ENCODE assay signal across 16 mouse cellular contexts in the genomic region with DNA sequence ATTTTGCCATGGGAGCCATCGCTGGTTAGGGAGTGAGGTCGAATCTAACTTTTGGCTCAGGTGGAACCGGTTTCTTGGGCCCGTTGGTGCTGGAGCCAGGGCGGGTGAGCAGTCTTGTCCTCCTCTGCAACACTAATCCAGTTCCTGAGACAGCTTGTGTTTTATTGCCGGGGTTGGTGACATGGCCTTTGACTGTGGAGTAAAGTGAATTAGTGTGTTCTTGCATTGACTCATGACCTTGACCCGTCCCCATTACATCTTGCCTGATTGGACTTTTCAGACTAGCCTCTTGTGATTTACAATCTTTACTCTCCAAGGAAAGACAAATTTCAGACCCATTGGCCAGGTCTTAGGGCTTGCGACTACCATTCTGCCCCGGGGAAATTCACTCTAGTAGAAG.
A peak's percentile ranks its signal among the peaks of the same experiment; 100 is the strongest.
DNase-seq lines count a peak whose midpoint lies in the region; ATAC-seq and TF ChIP-seq lines count a peak whose summit lies in the region.
"Had no signal": no experiment of that assay in that cellular context is flagged by ENCODE, and none has a peak within 500 bp of the region (broad histone marks: within the 10 kb centered on the region; RNA-seq: fewer than 3 reads in every experiment).

No protein-coding gene starts in this region.

- no peak overlapping the region for H3K4me2 ChIP-seq in hindbrain, embryonic 13.5 days
- H3K4me2 ChIP-seq in hindbrain, embryonic 11.5 days (replicated peaks; ENCODE audit: low read depth, low read length), result no peak overlapping the region
- no peak overlapping the region for H3K4me2 ChIP-seq in kidney, postnatal 0 days (ENCODE audit: low read length)
- no peak overlapping the region for H3K4me2 ChIP-seq in neural tube, embryonic 11.5 days (ENCODE audit: low read depth)
- no peak overlapping the region for H3K4me2 ChIP-seq in midbrain, embryonic 16.5 days (ENCODE audit: low read length)
- H3K4me2 ChIP-seq: forebrain, embryonic 15.5 days; heart, embryonic 13.5 days had no signal

- H3K36me3 ChIP-seq in hindbrain, embryonic 13.5 days, result no peaks in the 10 kb centered on the region
- H3K36me3 ChIP-seq in hindbrain, embryonic 11.5 days (ENCODE audit: control insufficient read depth, insufficient read depth, low read length), result no peaks in the 10 kb centered on the region
- no peaks in the 10 kb centered on the region for H3K36me3 ChIP-seq in kidney, postnatal 0 days (ENCODE audit: insufficient read depth, low read length)
- no peaks in the 10 kb centered on the region for H3K36me3 ChIP-seq in neural tube, embryonic 11.5 days (ENCODE audit: control insufficient read depth, insufficient read depth, low read length)
- H3K36me3 ChIP-seq in midbrain, embryonic 16.5 days (ENCODE audit: control insufficient read depth, insufficient read depth, low read length), result no peaks in the 10 kb centered on the region
- H3K36me3 ChIP-seq: forebrain, embryonic 15.5 days; heart, embryonic 13.5 days; midbrain, embryonic 10.5 days had no signal

- TF ChIP-seq CTCF in kidney, postnatal 0 days (IDR thresholded peaks at IDR 0.05; ENCODE audit: low read depth), result no peak

- no peak overlapping the region for H3K9ac ChIP-seq in hindbrain, embryonic 13.5 days
- no peak overlapping the region for H3K9ac ChIP-seq in hindbrain, embryonic 11.5 days (ENCODE audit: low read depth, low read length)
- H3K9ac ChIP-seq in kidney, postnatal 0 days (ENCODE audit: low read depth, low read length), result no peak overlapping the region
- no peak overlapping the region for H3K9ac ChIP-seq in neural tube, embryonic 11.5 days (ENCODE audit: low read length)
- H3K9ac ChIP-seq in midbrain, embryonic 16.5 days (ENCODE audit: low read depth, low read length), result no peak overlapping the region
- H3K9ac ChIP-seq: forebrain, embryonic 15.5 days; heart, embryonic 13.5 days had no signal

- no peak overlapping the region for H3K27ac ChIP-seq in hindbrain, embryonic 13.5 days
- no peak overlapping the region for H3K27ac ChIP-seq in hindbrain, embryonic 11.5 days (ENCODE audit: low read depth, low read length)
- no peak overlapping the region for H3K27ac ChIP-seq in kidney, postnatal 0 days
- H3K27ac ChIP-seq in neural tube, embryonic 11.5 days (ENCODE audit: low read depth, low read length), result no peak overlapping the region
- no peak overlapping the region for H3K27ac ChIP-seq in midbrain, embryonic 16.5 days (ENCODE audit: low read length)
- H3K27ac ChIP-seq: forebrain, embryonic 15.5 days; heart, embryonic 13.5 days; midbrain, embryonic 10.5 days had no signal

- no peaks in the 10 kb centered on the region for H3K9me3 ChIP-seq in hindbrain, embryonic 13.5 days
- no peaks in the 10 kb centered on the region for H3K9me3 ChIP-seq in hindbrain, embryonic 11.5 days (ENCODE audit: control insufficient read depth, low read length)
- H3K9me3 ChIP-seq in kidney, postnatal 0 days (replicated peaks; ENCODE audit: low read length), result no peaks in the 10 kb centered on the region
- H3K9me3 ChIP-seq in neural tube, embryonic 11.5 days (ENCODE audit: control insufficient read depth, low read length), result no peaks in the 10 kb centered on the region
- no peaks in the 10 kb centered on the region for H3K9me3 ChIP-seq in midbrain, embryonic 16.5 days (replicated peaks; ENCODE audit: control insufficient read depth, low read length, poor library complexity, severe bottlenecking)
- H3K9me3 ChIP-seq: forebrain, embryonic 15.5 days; heart, embryonic 13.5 days; midbrain, embryonic 10.5 days had no signal

- no peaks in the 10 kb centered on the region for H3K27me3 ChIP-seq in hindbrain, embryonic 13.5 days
- no peaks in the 10 kb centered on the region for H3K27me3 ChIP-seq in hindbrain, embryonic 11.5 days (ENCODE audit: control insufficient read depth, insufficient read depth, low read length)
- H3K27me3 ChIP-seq in kidney, postnatal 0 days (ENCODE audit: insufficient read depth, low read length), result no peaks in the 10 kb centered on the region
- H3K27me3 ChIP-seq in neural tube, embryonic 11.5 days (ENCODE audit: control insufficient read depth, insufficient read depth, low read length), result no peaks in the 10 kb centered on the region
- no peaks in the 10 kb centered on the region for H3K27me3 ChIP-seq in midbrain, embryonic 16.5 days (ENCODE audit: control insufficient read depth, insufficient read depth, low read depth, low read length)
- H3K27me3 ChIP-seq: forebrain, embryonic 15.5 days; heart, embryonic 13.5 days had no signal

- 0 out of 2 replicates have a peak, but pooled peaks have one; percentile 40 for ATAC-seq in hindbrain, embryonic 13.5 days (ENCODE audit: low FRiP score)
- no peak for ATAC-seq in hindbrain, embryonic 11.5 days (ENCODE audit: low FRiP score)
- peak; percentile 61; the same call in 1 of the 2 replicates for ATAC-seq in kidney, postnatal 0 days (replicated peaks; ENCODE audit: low FRiP score, low read depth)
- peak; percentile 48; the same call in 1 of the 2 replicates for ATAC-seq in neural tube, embryonic 11.5 days (ENCODE audit: insufficient read depth, low FRiP score, low TSS enrichment)
- ATAC-seq in midbrain, embryonic 16.5 days, result no peak
- ATAC-seq: forebrain, embryonic 15.5 days had no signal

- 89% methylated on average over 9 of the region's 9 CpGs for WGBS in hindbrain, embryonic 13.5 days
- WGBS in hindbrain, embryonic 11.5 days, result 89% methylated on average over 9 of the region's 9 CpGs
- WGBS in kidney, postnatal 0 days, result 24% methylated on average over 9 of the region's 9 CpGs
- 72% methylated on average over 9 of the region's 9 CpGs for WGBS in neural tube, embryonic 11.5 days
- 91% methylated on average over 9 of the region's 9 CpGs for WGBS in midbrain, embryonic 16.5 days

- DNase-seq in hindbrain, embryonic 11.5 days (ENCODE audit: low spot score), result no peak
- DNase-seq in adrenal gland, postnatal 14 days, result peak; percentile 51
- peak; percentile 87 for DNase-seq in kidney, postnatal 0 days (ENCODE audit: low spot score)
- DNase-seq in neural tube, embryonic 11.5 days (ENCODE audit: low spot score), result no peak
- no peak for DNase-seq in ovary, postnatal 36 days (ENCODE audit: low spot score)
- DNase-seq: cerebellum, adult 18-20 months; heart, postnatal 36 days; lung, adult 2 months; lung, postnatal 36 days; thymus, postnatal 36 days had no signal

- H3K4me3 ChIP-seq in hindbrain, embryonic 13.5 days, result no peak overlapping the region
- no peak overlapping the region for H3K4me3 ChIP-seq in hindbrain, embryonic 11.5 days (ENCODE audit: low read depth, low read length)
- no peak overlapping the region for H3K4me3 ChIP-seq in kidney, postnatal 0 days (replicated peaks; ENCODE audit: low read depth, low read length)
- H3K4me3 ChIP-seq in neural tube, embryonic 11.5 days (ENCODE audit: low read depth, low read length), result no peak overlapping the region
- H3K4me3 ChIP-seq in midbrain, embryonic 16.5 days (ENCODE audit: low read depth, low read length), result no peak overlapping the region
- H3K4me3 ChIP-seq: erythroblast, embryonic 14.5 days; forebrain, embryonic 15.5 days; heart, embryonic 13.5 days; midbrain, embryonic 10.5 days had no signal

- 0 out of 2 replicates have a peak, but pooled peaks cover 4% of the 10 kb centered on the region for H3K4me1 ChIP-seq in hindbrain, embryonic 13.5 days (replicated peaks)
- H3K4me1 ChIP-seq in hindbrain, embryonic 11.5 days (replicated peaks; ENCODE audit: control insufficient read depth, insufficient read depth, low read length), result no peaks in the 10 kb centered on the region
- H3K4me1 ChIP-seq in kidney, postnatal 0 days (replicated peaks; ENCODE audit: insufficient read depth, low read length), result 0 out of 2 replicates have a peak, but pooled peaks cover 6% of the 10 kb centered on the region
- H3K4me1 ChIP-seq in neural tube, embryonic 11.5 days (ENCODE audit: control insufficient read depth, insufficient read depth, low read length), result no peaks in the 10 kb centered on the region
- no peaks in the 10 kb centered on the region for H3K4me1 ChIP-seq in midbrain, embryonic 16.5 days (ENCODE audit: control insufficient read depth, insufficient read depth, low read length)
- H3K4me1 ChIP-seq: forebrain, embryonic 15.5 days; heart, embryonic 13.5 days; midbrain, embryonic 10.5 days had no signal

Comparison
In these comparisons a context has a peak if more than half of its experiments do, and no peak if none do; other contexts are left out.
1. ATAC-seq: peak in hindbrain, embryonic 13.5 days (single experiment), kidney, postnatal 0 days (single experiment) and neural tube, embryonic 11.5 days (single experiment); none in hindbrain, embryonic 11.5 days (single experiment) and midbrain, embryonic 16.5 days (single experiment).
2. DNase-seq: peak in adrenal gland, postnatal 14 days (single experiment) and kidney, postnatal 0 days (single experiment); none in hindbrain, embryonic 11.5 days (single experiment), neural tube, embryonic 11.5 days (single experiment) and ovary, postnatal 36 days (single experiment).